Mouse (Mus musculus): Measurements from ENCODE around the gene Slc11a2. TPM values are rescaled to one million over a fixed set of nuclear protein-coding genes. Genes with fewer than 3 reads are reported as not detected.
"Not testable (repeated sequence)": the region's sequence is repeated elsewhere in the genome, so short reads cannot be mapped to it uniquely, and the experiment has no call there.

Slc11a2 gene
- polyA plus RNA-seq, 1 experiment from 2014 or later: 22.0 TPM

- not testable (repeated sequence) for ATAC-seq (ENCODE audit: insufficient number of reproducible peaks, insufficient read depth, low FRiP score, low TSS enrichment, low read depth); H3K9ac ChIP-seq; H3K4me1 ChIP-seq; H3K36me3 ChIP-seq; H3K4me2 ChIP-seq; H3K27ac ChIP-seq; H3K9me3 ChIP-seq; H3K4me3 ChIP-seq; H3K27me3 ChIP-seq
- 70% methylated on average over 4 of the region's 5 CpGs for WGBS
Measured at GRCm38 (mm10) chr15:100341314-100341980, 83.4 kb downstream of the Slc11a2 start.

Other genes starting within 250 kb of the Slc11a2 start
- gene Atf1, start 197.3 kb downstream of the Slc11a2 start, polyA plus RNA-seq (2015; fragmentation: Nextera tagmentation; extraction: Ambion mirVana): 52.3 and 52.9 TPM in 2 replicates
- gene Tmprss12, start 144.2 kb downstream of the Slc11a2 start, polyA plus RNA-seq (2015; fragmentation: Nextera tagmentation; extraction: Ambion mirVana): not detected in 2 replicates
- 5.2 and 5.7 TPM in 2 replicates for gene Mettl7a1, start 120.9 kb downstream of the Slc11a2 start, polyA plus RNA-seq (2015; fragmentation: Nextera tagmentation; extraction: Ambion mirVana)
- gene Mettl7a3, start 90.1 kb downstream of the Slc11a2 start, polyA plus RNA-seq (2015; fragmentation: Nextera tagmentation; extraction: Ambion mirVana): 0.15 and 0.28 TPM in 2 replicates
- not detected in 2 replicates for gene Methig1, start 71.9 kb downstream of the Slc11a2 start, polyA plus RNA-seq (2015; fragmentation: Nextera tagmentation; extraction: Ambion mirVana)
- not detected in 2 replicates for gene Mettl7a2, start 71.9 kb downstream of the Slc11a2 start, polyA plus RNA-seq (2015; fragmentation: Nextera tagmentation; extraction: Ambion mirVana)
- not detected in 2 replicates for gene Higd1c, start 60.5 kb downstream of the Slc11a2 start, polyA plus RNA-seq (2015; fragmentation: Nextera tagmentation; extraction: Ambion mirVana)
- gene Gm5475, start 2.9 kb downstream of the Slc11a2 start, polyA plus RNA-seq (2015; fragmentation: Nextera tagmentation; extraction: Ambion mirVana): 0.10 TPM in 1 of 2 replicates, not detected in the other
- gene Letmd1, start 44.0 kb upstream of the Slc11a2 start, polyA plus RNA-seq (2015; fragmentation: Nextera tagmentation; extraction: Ambion mirVana): 31.4 and 33.0 TPM in 2 replicates
- gene Csrnp2, start 70.4 kb upstream of the Slc11a2 start, polyA plus RNA-seq (2015; fragmentation: Nextera tagmentation; extraction: Ambion mirVana): 24.3 and 24.8 TPM in 2 replicates
- gene Tfcp2, start 126.9 kb upstream of the Slc11a2 start, polyA plus RNA-seq (2015; fragmentation: Nextera tagmentation; extraction: Ambion mirVana): 26.4 and 32.5 TPM in 2 replicates
- 14.4 and 18.2 TPM in 2 replicates for gene Pou6f1, start 174.9 kb upstream of the Slc11a2 start, polyA plus RNA-seq (2015; fragmentation: Nextera tagmentation; extraction: Ambion mirVana)
- gene Dazap2, start 190.3 kb upstream of the Slc11a2 start, polyA plus RNA-seq (2015; fragmentation: Nextera tagmentation; extraction: Ambion mirVana): 155 and 159 TPM in 2 replicates
- 9.2 and 10.1 TPM in 2 replicates for gene Smagp, start 211.9 kb upstream of the Slc11a2 start, polyA plus RNA-seq (2015; fragmentation: Nextera tagmentation; extraction: Ambion mirVana)
- 2.1 and 4.7 TPM in 2 replicates for gene Bin2, start 244.5 kb upstream of the Slc11a2 start, polyA plus RNA-seq (2015; fragmentation: Nextera tagmentation; extraction: Ambion mirVana)